Comparison of ENCODE assay signal across 15 mouse cellular contexts in genomic region chr8:30921451-30921850, GRCm38 (mm10).
"Had no signal": no experiment of that assay in that cellular context is flagged by ENCODE, and none has a peak within 500 bp of the region (broad histone marks: within the 10 kb centered on the region; RNA-seq: fewer than 3 reads in every experiment).

No protein-coding gene starts in this region.

- H3K27ac ChIP-seq: limb, embryonic 12.5 days; limb, embryonic 15.5 days; liver, embryonic 14.5 days; macrophage had no signal

- ATAC-seq: liver, postnatal 0 days; lung, postnatal 0 days had no signal

- H3K36me3 ChIP-seq: limb, embryonic 12.5 days; limb, embryonic 15.5 days had no signal

- H3K9me3 ChIP-seq: limb, embryonic 12.5 days; limb, embryonic 15.5 days had no signal

- H3K4me1 ChIP-seq: limb, embryonic 15.5 days had no signal

- H3K4me2 ChIP-seq: limb, embryonic 12.5 days; limb, embryonic 15.5 days; liver, embryonic 11.5 days; lung, embryonic 14.5 days had no signal

- H3K9ac ChIP-seq: limb, embryonic 12.5 days; limb, embryonic 15.5 days; liver, embryonic 14.5 days; liver, postnatal 0 days; lung, embryonic 14.5 days had no signal

- H3K4me3 ChIP-seq: limb, embryonic 12.5 days; limb, embryonic 15.5 days had no signal

- DNase-seq: kidney, adult 18-20 months; kidney, adult 9 months; kidney, postnatal 14 days; kidney, postnatal 4 days; left cerebral cortex, postnatal 4 days; liver, postnatal 0 days; lung, embryonic 14.5 days; thymus, adult 18-20 months; thymus, postnatal 36 days had no signal
